Mouse (Mus musculus): ENCODE results near the gene Rpl32.

GRCm38 (mm10) chr6:115807464-115808195, 917 bp downstream of the Rpl32 start:
- TF ChIP-seq MAFK (IDR thresholded peaks at IDR 0.05; ENCODE audit: insufficient read depth, low read depth, low read length) (no peak), ZC3H11A (IDR thresholded peaks at IDR 0.05; ENCODE audit: borderline replicate concordance, low read depth, low read length) (no peak)

All from ES-E14 (cell line).